Mouse (Mus musculus): ENCODE results near the gene Mrpl38. TPM values are rescaled to one million over a fixed set of nuclear protein-coding genes. Genes with fewer than 3 reads are reported as not detected.
"Not testable (repeated sequence)": the region's sequence is repeated elsewhere in the genome, so short reads cannot be mapped to it uniquely, and the experiment has no call there.

Gene Mrpl38
- polyA plus RNA-seq, 1 experiment from 2014 or later = 119 TPM

- no peak for ATAC-seq (ENCODE audit: low FRiP score, low TSS enrichment)
- Histone ChIP-seq H3K4me1 (ENCODE audit: insufficient read depth, low read length) (peaks cover 42% of the 10 kb centered on the region), H3K4me2 (replicated peaks; ENCODE audit: low read depth, low read length) (peak overlapping the region; percentile 74), H3K36me3 (ENCODE audit: insufficient read depth, low read length) (peaks cover 34% of the 10 kb centered on the region), H3K9me3 (ENCODE audit: low read length) (no peaks in the 10 kb centered on the region), H3K27ac (ENCODE audit: low read length) (peak overlapping the region; percentile 96), H3K27me3 (ENCODE audit: insufficient read depth, low read length) (no peaks in the 10 kb centered on the region), H3K9ac (replicated peaks; ENCODE audit: low read length) (peak overlapping the region; percentile 81), H3K4me3 (ENCODE audit: low read length) (peak overlapping the region; percentile 69)
- WGBS = 75% methylated on average over 15 of the region's 15 CpGs
These were observed 7.1 kb downstream of the Mrpl38 start for GRCm38 (mm10) chr11:116131349-116132170.

GRCm38 (mm10) chr11:116130488-116131205 is 8.0 kb downstream of the Mrpl38 start, which contains the start of gene Trim65:
Gene Trim65, minus strand, starts transcription at chr11:116131128.
- H3K36me3 ChIP-seq (ENCODE audit: insufficient read depth, low read length) = peaks cover 39% of the 10 kb centered on the region
- WGBS = under 1% methylated on average over 69 of the region's 69 CpGs
- H3K9me3 ChIP-seq (ENCODE audit: low read length) = peaks cover under 1% of the 10 kb centered on the region; the same call in 1 of the 2 replicates
- peak within 1 kb of the TSS; percentile 81 for H3K9ac ChIP-seq (replicated peaks; ENCODE audit: low read length)
- peak within 1 kb of the TSS; percentile 96 for H3K27ac ChIP-seq (ENCODE audit: low read length)
- H3K4me3 ChIP-seq (ENCODE audit: low read length) = peak within 1 kb of the TSS; percentile 69
- peak; percentile 86 for ATAC-seq (ENCODE audit: low FRiP score, low TSS enrichment)
- no peaks in the 10 kb centered on the region for H3K27me3 ChIP-seq (ENCODE audit: insufficient read depth, low read length)
- peaks cover 42% of the 10 kb centered on the region for H3K4me1 ChIP-seq (ENCODE audit: insufficient read depth, low read length)
- H3K4me2 ChIP-seq (replicated peaks; ENCODE audit: low read depth, low read length) = peak within 1 kb of the TSS; percentile 74

- H3K9me3 ChIP-seq (ENCODE audit: low read length) = peaks cover 6% of the 10 kb centered on the region; the same call in 1 of the 2 replicates
- peak overlapping the region; percentile 81 for H3K9ac ChIP-seq (replicated peaks; ENCODE audit: low read length)
- H3K27me3 ChIP-seq (ENCODE audit: insufficient read depth, low read length) = no peaks in the 10 kb centered on the region
- H3K4me3 ChIP-seq (ENCODE audit: low read length) = peak overlapping the region; percentile 69
- peak overlapping the region; percentile 96 for H3K27ac ChIP-seq (ENCODE audit: low read length)
- peaks cover 39% of the 10 kb centered on the region for H3K36me3 ChIP-seq (ENCODE audit: insufficient read depth, low read length)
- H3K4me2 ChIP-seq (replicated peaks; ENCODE audit: low read depth, low read length) = peak overlapping the region; percentile 74
- ATAC-seq (ENCODE audit: low FRiP score, low TSS enrichment) = peak; percentile 21
- WGBS = 42% methylated on average over 8 of the region's 8 CpGs
- peaks cover 42% of the 10 kb centered on the region for H3K4me1 ChIP-seq (ENCODE audit: insufficient read depth, low read length)
These were observed 8.6 kb downstream of the Mrpl38 start for GRCm38 (mm10) chr11:116129993-116130487.

- no peak overlapping the region for H3K4me2 ChIP-seq (replicated peaks; ENCODE audit: low read depth, low read length)
These were observed 9.4 kb downstream of the Mrpl38 start for GRCm38 (mm10) chr11:116129091-116129790.

GRCm38 (mm10) chr11:116127986-116128385 is 10.7 kb downstream of the Mrpl38 start:
- no peak overlapping the region for H3K27ac ChIP-seq (ENCODE audit: low read length)

More at GRCm38 (mm10) chr11:116129091-116129790, 9.4 kb downstream of the Mrpl38 start:
- no peaks in the 10 kb centered on the region for H3K27me3 ChIP-seq (ENCODE audit: insufficient read depth, low read length)
- no peak for ATAC-seq (ENCODE audit: low FRiP score, low TSS enrichment)
- H3K9me3 ChIP-seq (ENCODE audit: low read length) = peaks cover 6% of the 10 kb centered on the region; the same call in 1 of the 2 replicates
- no peak overlapping the region for H3K27ac ChIP-seq (ENCODE audit: low read length)
- peaks cover 42% of the 10 kb centered on the region for H3K4me1 ChIP-seq (ENCODE audit: insufficient read depth, low read length)
- H3K4me3 ChIP-seq (ENCODE audit: low read length) = no peak overlapping the region
- H3K9ac ChIP-seq (replicated peaks; ENCODE audit: low read length) = peak overlapping the region; percentile 17; the same call in 1 of the 2 replicates
- H3K36me3 ChIP-seq (ENCODE audit: insufficient read depth, low read length) = peaks cover 36% of the 10 kb centered on the region
- 70% methylated on average over 9 of the region's 9 CpGs for WGBS

GRCm38 (mm10) chr11:116127156-116127980 is 11.3 kb downstream of the Mrpl38 start, which contains the start of gene Trim47:
Gene Trim47, minus strand, starts transcription at chr11:116127210.
- Histone ChIP-seq H3K9ac (replicated peaks; ENCODE audit: low read length) (peak within 1 kb of the TSS; percentile 19; the same call in 1 of the 2 replicates), H3K4me3 (ENCODE audit: low read length) (peak within 1 kb of the TSS; percentile 23; the same call in 1 of the 2 replicates), H3K27ac (ENCODE audit: low read length) (peak within 1 kb of the TSS; percentile 5; the same call in 1 of the 2 replicates), H3K9me3 (ENCODE audit: low read length) (peaks cover 6% of the 10 kb centered on the region; the same call in 1 of the 2 replicates), H3K4me1 (ENCODE audit: insufficient read depth, low read length) (peaks cover 42% of the 10 kb centered on the region), H3K36me3 (ENCODE audit: insufficient read depth, low read length) (peaks cover 22% of the 10 kb centered on the region), H3K4me2 (replicated peaks; ENCODE audit: low read depth, low read length) (peak within 1 kb of the TSS; percentile 45), H3K27me3 (ENCODE audit: insufficient read depth, low read length) (no peaks in the 10 kb centered on the region)
- ATAC-seq (ENCODE audit: low FRiP score, low TSS enrichment) = 0 out of 2 replicates have a peak, but pooled peaks have one; percentile 16
- 30% methylated on average over 23 of the region's 23 CpGs for WGBS

More at GRCm38 (mm10) chr11:116127986-116128385, 10.7 kb downstream of the Mrpl38 start:
- Histone ChIP-seq H3K27me3 (ENCODE audit: insufficient read depth, low read length) (no peaks in the 10 kb centered on the region), H3K4me2 (replicated peaks; ENCODE audit: low read depth, low read length) (no peak overlapping the region), H3K36me3 (ENCODE audit: insufficient read depth, low read length) (peaks cover 28% of the 10 kb centered on the region), H3K9ac (replicated peaks; ENCODE audit: low read length) (peak overlapping the region; percentile 19; the same call in 1 of the 2 replicates), H3K4me1 (ENCODE audit: insufficient read depth, low read length) (peaks cover 42% of the 10 kb centered on the region), H3K9me3 (ENCODE audit: low read length) (peaks cover 6% of the 10 kb centered on the region; the same call in 1 of the 2 replicates), H3K4me3 (ENCODE audit: low read length) (no peak overlapping the region)
- WGBS = 69% methylated on average over 9 of the region's 9 CpGs
- ATAC-seq (ENCODE audit: low FRiP score, low TSS enrichment) = no peak

GRCm38 (mm10) chr11:116126261-116126660 is 12.4 kb downstream of the Mrpl38 start:
- H3K9me3 ChIP-seq (ENCODE audit: low read length) = peaks cover 6% of the 10 kb centered on the region; the same call in 1 of the 2 replicates
- ATAC-seq (ENCODE audit: low FRiP score, low TSS enrichment) = no peak
- 92% methylated on average over 15 of the region's 15 CpGs for WGBS
- no peaks in the 10 kb centered on the region for H3K27me3 ChIP-seq (ENCODE audit: insufficient read depth, low read length)
- no peak overlapping the region for H3K27ac ChIP-seq (ENCODE audit: low read length)
- peaks cover 16% of the 10 kb centered on the region for H3K36me3 ChIP-seq (ENCODE audit: insufficient read depth, low read length)
- H3K4me2 ChIP-seq (replicated peaks; ENCODE audit: low read depth, low read length) = no peak overlapping the region
- H3K4me1 ChIP-seq (ENCODE audit: insufficient read depth, low read length) = peaks cover 35% of the 10 kb centered on the region
- H3K9ac ChIP-seq (replicated peaks; ENCODE audit: low read length) = no peak overlapping the region
- no peak overlapping the region for H3K4me3 ChIP-seq (ENCODE audit: low read length)

GRCm38 (mm10) chr11:116121731-116122245 is 16.9 kb downstream of the Mrpl38 start:
- H3K4me3 ChIP-seq (ENCODE audit: low read length); ATAC-seq (ENCODE audit: low FRiP score, low TSS enrichment); H3K4me1 ChIP-seq (ENCODE audit: insufficient read depth, low read length); H3K27ac ChIP-seq (ENCODE audit: low read length); H3K4me2 ChIP-seq (replicated peaks; ENCODE audit: low read depth, low read length); H3K27me3 ChIP-seq (ENCODE audit: insufficient read depth, low read length); H3K9me3 ChIP-seq (ENCODE audit: low read length); H3K9ac ChIP-seq (replicated peaks; ENCODE audit: low read length): not testable (repeated sequence)
- 98% methylated on average over 8 of the region's 8 CpGs for WGBS
- peaks cover 16% of the 10 kb centered on the region for H3K36me3 ChIP-seq (ENCODE audit: insufficient read depth, low read length)
